Mouse (Mus musculus) liver, embryonic 16.5 days (tissue): Measurements from ENCODE around the gene Tnfaip8l2. TPM values are rescaled to one million over a fixed set of nuclear protein-coding genes. Genes with fewer than 3 reads are reported as not detected.

Experiments used
- microRNA-seq: library from miRNA; unstranded; fragments of <30 nt; microRNA quantifications from one replicate; pipeline ENCODE4, GENCODE M21; 2016
- polyA plus RNA-seq: library from polyadenylated mRNA; unstranded; fragments of >200 nt; fragmentation: Nextera tagmentation; extraction: Ambion mirVana; gene quantifications from 2 replicates; pipeline ENCODE4 v1.2.1, GENCODE M21; 2015

Tnfaip8l2 gene
- polyA plus RNA-seq, 1 experiment from 2014 or later: 9.3 TPM

Small RNA genes lying within 50 kb of the gene (microRNA-seq; reads per million reads assigned to microRNA genes)
- not detected for gene Mir8099-1

Other genes with a start within 250 kb of the Tnfaip8l2 start
- 139 and 163 TPM in 2 replicates for gene Selenbp1, start 209.3 kb downstream of the Tnfaip8l2 start, polyA plus RNA-seq
- 1.2 TPM in 2 replicates for gene Rfx5, start 188.3 kb downstream of the Tnfaip8l2 start, polyA plus RNA-seq
- gene Pi4kb, start 167.6 kb downstream of the Tnfaip8l2 start, polyA plus RNA-seq: 7.8 and 11.6 TPM in 2 replicates
- gene Zfp687, start 126.9 kb downstream of the Tnfaip8l2 start, polyA plus RNA-seq: 6.2 and 6.8 TPM in 2 replicates
- gene Psmd4, start 99.7 kb downstream of the Tnfaip8l2 start, polyA plus RNA-seq: 146 and 154 TPM in 2 replicates
- gene Pip5k1a, start 35.4 kb downstream of the Tnfaip8l2 start, polyA plus RNA-seq: 8.5 and 8.9 TPM in 2 replicates
- gene Vps72, start 31.3 kb downstream of the Tnfaip8l2 start, polyA plus RNA-seq: 29.6 and 33.4 TPM in 2 replicates
- 0.83 and 1.2 TPM in 2 replicates for gene Tmod4, start 17.9 kb downstream of the Tnfaip8l2 start, polyA plus RNA-seq
- 24.7 and 25.5 TPM in 2 replicates for gene Scnm1, start 8.3 kb downstream of the Tnfaip8l2 start, polyA plus RNA-seq
- gene Lysmd1, start 8.3 kb downstream of the Tnfaip8l2 start, polyA plus RNA-seq: 7.5 and 7.8 TPM in 2 replicates
- 0.19 and 0.20 TPM in 2 replicates for gene Sema6c, start 18.1 kb upstream of the Tnfaip8l2 start, polyA plus RNA-seq
- 6.6 and 7.0 TPM in 2 replicates for gene Gabpb2, start 75.6 kb upstream of the Tnfaip8l2 start, polyA plus RNA-seq
- 36.4 and 37.3 TPM in 2 replicates for gene Cdc42se1, start 86.4 kb upstream of the Tnfaip8l2 start, polyA plus RNA-seq
- gene Mllt11, start 89.8 kb upstream of the Tnfaip8l2 start, polyA plus RNA-seq: 1.8 and 2.0 TPM in 2 replicates
- 0.07 TPM in 2 replicates for gene Gm128, start 99.2 kb upstream of the Tnfaip8l2 start, polyA plus RNA-seq
- gene Bnipl, start 108.8 kb upstream of the Tnfaip8l2 start, polyA plus RNA-seq: not detected in 2 replicates
- 21.5 and 23.2 TPM in 2 replicates for gene Mindy1, start 139.0 kb upstream of the Tnfaip8l2 start, polyA plus RNA-seq
- gene Prune1, start 139.7 kb upstream of the Tnfaip8l2 start, polyA plus RNA-seq: 8.8 and 9.5 TPM in 2 replicates
- 2.2 and 2.5 TPM in 2 replicates for gene Anxa9, start 164.8 kb upstream of the Tnfaip8l2 start, polyA plus RNA-seq
- 111 and 117 TPM in 2 replicates for gene Cers2, start 172.4 kb upstream of the Tnfaip8l2 start, polyA plus RNA-seq
- gene Setdb1, start 214.8 kb upstream of the Tnfaip8l2 start, polyA plus RNA-seq: 12.2 and 13.0 TPM in 2 replicates